Mouse (Mus musculus) left cerebral cortex, postnatal 14 days (tissue): Measurements from ENCODE around the gene Spp2. TPM values are rescaled to one million over a fixed set of nuclear protein-coding genes. Genes with fewer than 3 reads are reported as not detected.
"Not testable (repeated sequence)": the region's sequence is repeated elsewhere in the genome, so short reads cannot be mapped to it uniquely, and the experiment has no call there.

Source experiments
- DNase-seq, 2 experiments: peaks; one replicate each; pipeline ENCODE4 v3.0.0; 2021 to 2022; ENCODE audit warnings: low spot score in 2 of 2, mixed read lengths in 1 of 2
- intact Hi-C: fragments of 180-260 bp; cut with DNase I; formaldehyde crosslinking; loops from one replicate; pipeline ENCODE4 v1.15.1; 2025
- total RNA-seq, 2 experiments: library from RNA; stranded (reverse); gene quantifications; 2 replicates each; pipeline ENCODE4 v1.2.3; 2021

The Spp2 gene
- total RNA-seq, 2 experiments from 2014 or later, result not detected

- no peak for DNase-seq
- intact Hi-C loops, result no loop called here
Measured at GRCm38 (mm10) chr1:88431262-88431661, 24.5 kb downstream of the Spp2 start.

GRCm38 (mm10) chr1:88432601-88433000 is 25.8 kb downstream of the Spp2 start:
- intact Hi-C loops, result no loop called here
- DNase-seq, result no peak

DNA sequence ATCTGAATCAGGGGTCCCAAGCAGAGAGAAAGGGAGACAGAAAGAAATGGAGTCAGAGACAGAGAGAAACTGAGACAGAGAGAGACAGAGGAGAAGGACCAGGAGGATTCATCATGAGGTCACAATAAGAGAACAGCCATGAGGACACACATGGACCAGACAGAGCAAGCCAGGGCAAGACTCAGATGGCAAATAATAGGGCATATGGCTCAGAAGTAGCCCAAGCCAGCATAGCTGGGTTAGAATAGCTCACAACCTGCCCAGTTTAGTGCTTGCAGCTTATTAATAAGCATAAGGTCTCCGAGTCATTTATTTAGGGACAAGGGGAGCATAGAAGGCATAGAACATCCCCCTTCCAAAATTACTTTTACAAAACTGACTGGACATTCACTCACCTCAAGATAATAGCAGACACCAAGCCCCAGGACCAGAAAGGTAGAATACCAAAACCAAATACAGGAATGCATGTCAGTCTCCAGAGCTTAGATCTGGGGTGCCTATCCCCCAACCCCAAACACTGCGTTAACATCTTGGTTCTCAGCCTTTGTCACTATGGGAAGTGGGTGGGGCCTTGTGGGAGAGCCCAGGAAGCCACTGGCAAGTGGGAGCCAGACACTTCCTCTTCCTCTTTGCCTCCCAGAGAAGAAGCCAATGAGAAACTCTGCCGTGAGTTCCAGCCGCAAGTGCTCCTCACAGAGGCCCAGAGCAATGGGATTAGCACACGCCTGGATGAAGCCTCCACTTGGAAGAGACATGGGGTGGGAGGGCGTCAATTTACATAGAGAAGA is 26.5 kb downstream of the Spp2 start:
- no peak for DNase-seq
- intact Hi-C loops, result no loop called here

DNA sequence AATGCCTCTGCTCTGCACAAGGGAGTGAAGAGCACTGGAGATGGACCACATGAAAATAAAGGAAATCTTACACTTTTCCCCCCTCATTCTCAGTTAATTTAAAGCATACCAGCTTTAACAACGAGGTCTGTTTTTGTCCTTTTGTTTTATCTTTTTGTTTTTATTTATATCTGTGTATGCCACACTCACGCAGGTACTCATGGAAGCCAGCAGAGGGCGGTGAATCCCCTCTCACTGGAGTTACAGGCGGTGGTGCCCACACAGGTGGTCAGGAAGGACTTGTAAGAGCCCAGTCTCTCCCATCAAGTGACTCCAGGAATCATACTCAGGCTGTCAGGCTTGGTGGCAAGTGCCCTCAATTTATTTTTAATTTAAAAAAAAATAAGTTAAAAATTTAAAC is 27.3 kb downstream of the Spp2 start:
- DNase-seq, result no peak
- intact Hi-C loops, result no loop called here

- intact Hi-C loops, result no loop called here
Measured at GRCm38 (mm10) chr1:88437206-88438126, 30.7 kb downstream of the Spp2 start.

GRCm38 (mm10) chr1:88443383-88443782 is 36.6 kb downstream of the Spp2 start:
- intact Hi-C loops, result no loop called here
- no peak for DNase-seq

More at GRCm38 (mm10) chr1:88437206-88438126, 30.7 kb downstream of the Spp2 start:
- DNase-seq, result no peak

- intact Hi-C loops, result no loop called here
- DNase-seq, result no peak
Measured at GRCm38 (mm10) chr1:88445400-88445799, 38.6 kb downstream of the Spp2 start.

DNA sequence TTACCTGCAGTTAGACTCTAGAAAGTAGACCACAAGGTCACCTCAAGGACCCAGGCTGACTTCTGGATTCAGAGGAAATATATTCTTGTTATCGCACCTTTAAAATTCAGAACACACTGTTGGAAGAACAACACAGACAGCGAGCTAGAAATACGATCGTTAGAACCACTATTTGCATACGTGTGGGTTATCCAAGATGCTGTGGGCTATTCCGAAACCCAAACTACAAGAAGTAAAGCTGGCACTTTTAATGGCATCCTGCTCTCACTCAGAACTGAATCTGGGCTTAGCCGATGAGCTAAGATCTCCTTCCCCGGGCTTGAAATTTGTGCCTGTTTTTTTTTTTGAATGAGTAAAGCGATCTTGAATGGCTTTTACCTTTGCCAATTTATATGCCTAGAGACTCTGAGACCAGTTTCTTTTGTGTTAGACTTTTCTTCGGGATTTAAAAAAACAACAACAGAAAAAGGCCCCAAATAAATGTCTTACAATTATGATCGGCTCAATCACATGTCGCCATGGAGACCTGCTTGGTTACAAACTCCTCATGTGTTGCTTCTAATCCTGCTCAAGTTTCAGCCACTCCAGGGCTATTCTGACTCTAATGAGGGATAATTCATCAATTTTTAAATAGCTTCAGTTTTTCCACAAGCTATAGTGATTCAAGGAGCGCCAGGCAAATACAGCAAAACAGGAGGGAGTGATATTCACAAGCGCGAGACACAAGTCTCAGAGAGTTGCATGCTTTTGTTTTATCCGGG is 39.7 kb downstream of the Spp2 start:
- peak in 1 of 2 experiments; percentile 42 for DNase-seq
- intact Hi-C loops, result no loop called here

DNA sequence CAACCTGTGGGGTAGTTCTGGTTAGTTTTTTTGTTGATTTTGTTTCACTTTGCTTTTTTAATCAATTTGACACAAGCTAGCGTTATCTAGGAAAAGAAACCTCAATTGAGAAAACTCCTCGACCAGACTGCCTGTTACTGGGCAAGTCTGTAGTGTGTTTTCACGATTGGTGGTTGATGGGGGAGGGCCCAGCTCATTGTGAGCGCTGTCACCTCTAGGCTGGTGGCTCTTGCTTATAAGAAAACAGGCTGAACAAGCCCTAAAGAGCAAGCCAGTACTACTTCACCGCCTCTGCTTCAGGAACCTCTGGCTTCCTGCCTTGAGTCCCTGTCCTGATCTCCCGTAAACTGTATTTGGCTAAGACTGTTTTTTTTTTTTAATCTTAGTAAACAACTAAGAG is 40.7 kb downstream of the Spp2 start:
- intact Hi-C loops, result no loop called here
- no peak for DNase-seq

GRCm38 (mm10) chr1:88448094-88448493 is 41.3 kb downstream of the Spp2 start:
- DNase-seq, intact Hi-C loops: not testable (repeated sequence)

GRCm38 (mm10) chr1:88449741-88450140 is 43.0 kb downstream of the Spp2 start:
- DNase-seq, result no peak
- intact Hi-C loops, result no loop called here

GRCm38 (mm10) chr1:88450668-88451067 is 43.9 kb downstream of the Spp2 start:
- intact Hi-C loops, result no loop called here
- no peak for DNase-seq

- DNase-seq, result no peak
- intact Hi-C loops, result no loop called here
Measured at GRCm38 (mm10) chr1:88452198-88452597, 45.4 kb downstream of the Spp2 start.

- no peak for DNase-seq
- intact Hi-C loops, result no loop called here
Measured at GRCm38 (mm10) chr1:88454703-88455102, 47.9 kb downstream of the Spp2 start.

- no peak for DNase-seq
- intact Hi-C loops, result loop anchor here (2.0 kb wide), 1 partner anchor 251 kb away; no protein-coding TSS in a partner anchor
Measured at GRCm38 (mm10) chr1:88455761-88456160, 49.0 kb downstream of the Spp2 start.

DNA sequence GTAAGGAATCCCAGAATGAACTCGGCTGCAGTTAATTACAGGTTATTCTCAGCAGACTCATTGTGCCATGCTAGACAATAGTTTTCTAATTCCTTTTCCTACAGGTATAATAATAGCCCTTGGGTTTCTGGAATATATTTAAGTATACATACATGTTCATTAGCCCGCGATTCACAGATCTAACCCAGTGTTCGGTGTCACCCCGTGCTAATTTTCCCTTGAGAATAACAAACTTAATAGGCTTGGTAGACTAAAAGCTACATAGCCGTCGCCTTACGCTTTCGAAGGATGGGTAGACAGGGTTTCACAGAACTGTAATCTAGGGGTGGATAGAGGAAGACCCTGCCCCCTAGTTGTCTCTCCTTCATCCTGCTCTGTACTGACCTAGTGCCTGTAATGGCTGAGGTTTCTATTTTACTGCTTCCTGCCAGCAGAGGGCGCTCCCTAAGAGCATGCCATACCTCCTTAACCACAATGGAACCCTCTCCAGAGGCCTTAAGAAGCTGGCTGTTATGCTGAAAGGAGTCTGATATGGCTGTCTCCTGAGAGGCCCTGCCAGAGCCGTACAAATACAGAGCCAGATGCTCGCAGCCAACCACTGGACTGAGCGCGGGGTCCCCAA is 49.8 kb downstream of the Spp2 start:
- intact Hi-C loops, result loop anchor here (2.0 kb wide), 1 partner anchor 250 kb away; no protein-coding TSS in a partner anchor
- DNase-seq, result peak; percentile 67 to 85

- no peak for DNase-seq
- intact Hi-C loops, result no loop called here
Measured at GRCm38 (mm10) chr1:88459196-88459595, 52.4 kb downstream of the Spp2 start.

DNA sequence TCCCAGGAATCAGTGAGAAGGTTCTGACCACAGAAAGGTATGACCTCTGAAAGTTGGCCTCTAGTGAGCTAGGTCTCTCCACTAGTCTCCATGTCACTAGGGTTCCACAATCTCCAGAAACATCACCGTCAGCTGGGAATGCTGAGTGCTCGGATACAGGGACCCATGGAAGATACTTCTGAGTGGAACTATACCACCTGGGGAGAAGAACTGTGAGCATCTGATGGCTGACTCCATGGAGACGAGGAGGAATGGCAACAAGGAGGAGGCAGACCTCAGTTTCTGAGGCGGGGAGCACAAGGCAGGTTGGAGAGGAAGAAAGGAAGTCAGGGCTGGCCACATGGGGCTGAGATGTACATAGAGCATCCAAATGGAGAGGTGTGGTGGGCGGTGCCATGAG is 52.9 kb downstream of the Spp2 start:
- no peak for DNase-seq
- intact Hi-C loops, result no loop called here

GRCm38 (mm10) chr1:88461096-88461495 is 54.3 kb downstream of the Spp2 start:
- intact Hi-C loops, result no loop called here
- no peak for DNase-seq
